Comparison of ENCODE assay signal across 8 mouse cellular contexts in genomic region chr3:135730790-135731189, GRCm38 (mm10). TPM values are rescaled to one million over a fixed set of nuclear protein-coding genes. Genes with fewer than 3 reads are reported as not detected.
DNase-seq lines count a peak whose midpoint lies in the region; ATAC-seq lines count a peak whose summit lies in the region.

No protein-coding gene starts in this region.

- H3K9ac ChIP-seq in forebrain, embryonic 11.5 days (ENCODE audit: low read length) = no peak overlapping the region
- H3K9ac ChIP-seq in forebrain, embryonic 12.5 days = no peak overlapping the region
- no peak overlapping the region for H3K9ac ChIP-seq in liver, embryonic 13.5 days

- peak; percentile 55 for ATAC-seq in forebrain, embryonic 11.5 days (replicated peaks; ENCODE audit: low FRiP score)
- peak; percentile 80 for ATAC-seq in forebrain, embryonic 12.5 days (ENCODE audit: low FRiP score)
- ATAC-seq in liver, embryonic 13.5 days (ENCODE audit: low read depth) = peak; percentile 73

- H3K4me2 ChIP-seq in forebrain, embryonic 11.5 days (ENCODE audit: low read depth, low read length, severe bottlenecking) = no peak overlapping the region
- H3K4me2 ChIP-seq in forebrain, embryonic 12.5 days = no peak overlapping the region
- H3K4me2 ChIP-seq in liver, embryonic 13.5 days = peak overlapping the region; percentile 43

- DNase-seq in forebrain, embryonic 11.5 days (ENCODE audit: low spot score) = no peak
- no peak for DNase-seq in forebrain, embryonic 10.5 days (ENCODE audit: extremely low spot score, low spot score)
- DNase-seq in A20 (ENCODE audit: low read depth, low spot score) = peak; percentile 24
- DNase-seq in liver, embryonic 13.5 days = no peak
- no peak for DNase-seq in spleen, postnatal 4 days (ENCODE audit: low spot score in 2 of 2)
- no peak for DNase-seq in thymus, postnatal 25 days
- DNase-seq in gastrocnemius, adult 8-10 months (ENCODE audit: low spot score in 2 of 2) = no peak

- no peaks in the 10 kb centered on the region for H3K27me3 ChIP-seq in forebrain, embryonic 11.5 days (ENCODE audit: control insufficient read depth, insufficient read depth, low read length)
- H3K27me3 ChIP-seq in forebrain, embryonic 10.5 days (ENCODE audit: poor library complexity, severe bottlenecking) = no peaks in the 10 kb centered on the region
- no peaks in the 10 kb centered on the region for H3K27me3 ChIP-seq in forebrain, embryonic 12.5 days
- no peaks in the 10 kb centered on the region for H3K27me3 ChIP-seq in liver, embryonic 13.5 days

- no peaks in the 10 kb centered on the region for H3K36me3 ChIP-seq in forebrain, embryonic 11.5 days (ENCODE audit: control insufficient read depth, insufficient read depth, low read length)
- no peaks in the 10 kb centered on the region for H3K36me3 ChIP-seq in forebrain, embryonic 10.5 days (replicated peaks)
- H3K36me3 ChIP-seq in forebrain, embryonic 12.5 days (replicated peaks) = no peaks in the 10 kb centered on the region
- no peaks in the 10 kb centered on the region for H3K36me3 ChIP-seq in liver, embryonic 13.5 days

- H3K4me1 ChIP-seq in forebrain, embryonic 11.5 days (replicated peaks; ENCODE audit: control insufficient read depth, insufficient read depth, low read length) = no peaks in the 10 kb centered on the region
- 0 out of 2 replicates have a peak, but pooled peaks cover 3% of the 10 kb centered on the region for H3K4me1 ChIP-seq in forebrain, embryonic 10.5 days
- peaks cover 4% of the 10 kb centered on the region; the same call in 1 of the 2 replicates for H3K4me1 ChIP-seq in forebrain, embryonic 12.5 days
- peaks cover 21% of the 10 kb centered on the region for H3K4me1 ChIP-seq in liver, embryonic 13.5 days (replicated peaks)

- no peak overlapping the region for H3K27ac ChIP-seq in forebrain, embryonic 11.5 days (ENCODE audit: low read depth, low read length)
- no peak overlapping the region for H3K27ac ChIP-seq in forebrain, embryonic 10.5 days
- no peak overlapping the region for H3K27ac ChIP-seq in forebrain, embryonic 12.5 days
- no peak overlapping the region for H3K27ac ChIP-seq in liver, embryonic 13.5 days

- 56% methylated on average over 9 of the region's 9 CpGs for WGBS in forebrain, embryonic 11.5 days
- 64% methylated on average over 9 of the region's 9 CpGs for WGBS in forebrain, embryonic 10.5 days
- 48% methylated on average over 9 of the region's 9 CpGs for WGBS in forebrain, embryonic 12.5 days
- WGBS in liver, embryonic 13.5 days (ENCODE audit: insufficient replicate concordance) = 36% methylated on average over 9 of the region's 9 CpGs

- H3K9me3 ChIP-seq in forebrain, embryonic 11.5 days (ENCODE audit: control insufficient read depth, low read length) = no peaks in the 10 kb centered on the region
- no peaks in the 10 kb centered on the region for H3K9me3 ChIP-seq in forebrain, embryonic 10.5 days
- no peaks in the 10 kb centered on the region for H3K9me3 ChIP-seq in forebrain, embryonic 12.5 days
- no peaks in the 10 kb centered on the region for H3K9me3 ChIP-seq in liver, embryonic 13.5 days (replicated peaks)

- H3K4me3 ChIP-seq in forebrain, embryonic 11.5 days (ENCODE audit: low read depth, low read length) = no peak overlapping the region
- no peak overlapping the region for H3K4me3 ChIP-seq in forebrain, embryonic 10.5 days
- no peak overlapping the region for H3K4me3 ChIP-seq in forebrain, embryonic 12.5 days (replicated peaks)
- H3K4me3 ChIP-seq in liver, embryonic 13.5 days (replicated peaks) = no peak overlapping the region

RNA-seq across cellular contexts. Expression of gene Nfkb1, which starts 39.4 kb away (rescaled TPM):
- 14.5 and 14.6 TPM in 2 replicates for polyA plus RNA-seq in forebrain, embryonic 11.5 days (2014; fragmentation: Nextera tagmentation; extraction: Ambion mirVana)
- 10.9 and 12.8 TPM in 2 replicates for polyA plus RNA-seq in forebrain, embryonic 10.5 days (2016; fragmentation: Nextera tagmentation; extraction: Ambion mirVana)
- polyA plus RNA-seq in forebrain, embryonic 12.5 days (2016; fragmentation: Nextera tagmentation; extraction: Ambion mirVana) = 9.0 and 9.7 TPM in 2 replicates
- 13.9 and 14.1 TPM in 2 replicates for polyA plus RNA-seq in liver, embryonic 13.5 days (2015; fragmentation: Nextera tagmentation; extraction: Ambion mirVana)
- total RNA-seq in gastrocnemius, adult 8-10 months (2022) = 10 to 100 TPM; 17.2 to 21.6 (median 19.0) TPM
